Mouse (Mus musculus): ENCODE measurements around the gene Zfp566. TPM values are rescaled to one million over a fixed set of nuclear protein-coding genes. Genes with fewer than 3 reads are reported as not detected.
A peak's percentile ranks its signal among the peaks of the same experiment; 100 is the strongest.

The Zfp566 gene
- total RNA-seq, 2 experiments from 2014 or later: 1.8 to 2.8 TPM

DNA sequence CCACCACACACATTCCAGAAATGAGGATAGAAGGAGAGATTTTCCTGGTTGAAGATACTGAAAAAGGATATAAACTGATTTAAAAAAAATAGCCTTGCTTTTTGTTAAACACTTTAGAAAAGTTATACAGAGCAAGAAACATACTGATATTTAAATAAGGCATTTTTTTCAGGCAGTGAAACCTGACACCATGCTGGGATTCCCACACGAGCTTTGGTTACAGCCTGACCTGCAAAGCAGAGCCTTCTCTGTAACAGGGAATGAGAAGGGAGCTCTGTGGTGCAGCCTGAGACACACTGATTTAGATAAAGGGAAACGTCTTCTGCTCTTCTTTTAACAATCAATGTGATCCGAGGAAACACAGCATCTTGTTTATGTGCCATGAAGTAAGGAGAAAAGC, 36.7 kb downstream of the Zfp566 start:
- no peak for DNase-seq

- peak; percentile 93 to 95 for DNase-seq
Observed at GRCm38 (mm10) chr7:30050882-30051548, 39.3 kb downstream of the Zfp566 start, which contains the start of gene Zfp14. TSS of gene Zfp14 (minus strand) at chr7:30051380.

DNA sequence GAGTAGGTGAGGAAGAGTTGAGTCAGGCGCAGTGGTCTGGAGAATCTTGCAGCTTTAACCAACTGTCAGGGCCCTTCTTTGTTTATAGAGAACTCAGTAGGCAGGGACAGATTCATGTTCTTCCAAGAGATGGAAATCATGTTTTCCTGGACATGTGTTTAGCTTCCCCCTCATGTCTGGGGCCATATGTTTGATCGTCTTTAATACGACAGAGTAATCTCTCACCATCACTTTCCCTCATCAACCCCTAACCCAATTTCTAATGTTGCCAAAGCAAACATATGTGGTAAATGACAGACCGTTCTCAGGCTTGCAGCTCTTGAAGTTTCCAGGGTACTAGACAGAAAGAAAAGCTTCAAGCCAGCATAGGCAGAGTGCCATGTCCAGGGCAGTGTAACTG, 42.2 kb downstream of the Zfp566 start:
- no peak for DNase-seq

- DNase-seq: no peak
Observed at GRCm38 (mm10) chr7:30044354-30044753, 46.0 kb downstream of the Zfp566 start.

- DNase-seq: no peak
Observed at GRCm38 (mm10) chr7:30034331-30034730, 56.0 kb downstream of the Zfp566 start.

DNA sequence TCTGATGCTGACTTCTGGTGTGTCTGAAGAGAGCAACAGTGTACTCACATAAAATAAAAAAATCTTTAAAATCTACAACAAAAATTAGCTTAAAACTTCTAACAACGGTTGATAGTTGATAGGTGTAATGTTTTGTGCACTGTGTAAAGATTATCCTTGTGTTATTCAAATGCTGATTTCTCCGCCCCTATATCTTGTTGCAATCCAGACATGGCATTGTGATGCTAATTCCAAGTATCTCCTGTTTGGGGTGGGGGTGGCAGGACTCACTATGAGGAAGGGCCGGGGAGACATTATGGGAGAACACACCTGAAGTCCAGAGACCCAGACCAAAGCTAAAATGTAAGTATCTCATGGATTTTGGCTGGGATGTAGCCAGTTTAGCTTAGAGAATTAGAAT, 58.9 kb downstream of the Zfp566 start:
- DNase-seq: no peak

- peak in 1 of 2 experiments; percentile 31 for DNase-seq
Observed at GRCm38 (mm10) chr7:30030677-30031076, 59.6 kb downstream of the Zfp566 start.

GRCm38 (mm10) chr7:30028572-30028971, 61.8 kb downstream of the Zfp566 start:
- no peak for DNase-seq

Small RNA genes lying within 50 kb of the gene (microRNA-seq; reads per million reads assigned to microRNA genes)
- not detected for gene Gm23368

Other genes starting within 250 kb of the Zfp566 start
- 1 to 10 TPM; 1.3 to 1.4 TPM for gene Zfp940, start 236.9 kb downstream of the Zfp566 start, total RNA-seq (2021)
- gene Zfp420, start 230.5 kb downstream of the Zfp566 start, total RNA-seq (2021): 1 to 10 TPM; 5.0 to 6.3 TPM
- gene Zfp27, start 184.0 kb downstream of the Zfp566 start, total RNA-seq (2021): 10 to 100 TPM in 1 of 2 experiments, 1 to 10 TPM in 1; 8.5 to 11.2 TPM
- gene Zfp383, start 182.3 kb downstream of the Zfp566 start, total RNA-seq (2021): 1 to 10 TPM; 6.5 TPM
- 1 to 10 TPM; 8.2 to 9.2 TPM for gene Zfp74, start 136.4 kb downstream of the Zfp566 start, total RNA-seq (2021)
- gene Zfp568, start 106.6 kb downstream of the Zfp566 start, total RNA-seq (2021): 10 to 100 TPM; 12.4 to 13.8 TPM
- gene Zfp14, start 39.1 kb downstream of the Zfp566 start, total RNA-seq (2021): 1 to 10 TPM; 3.0 to 3.1 TPM
- 1 to 10 TPM; 1.7 to 2.0 TPM for gene Zfp82, start 17.6 kb downstream of the Zfp566 start, total RNA-seq (2021)
- gene Gm26920, start 117 bp downstream of the Zfp566 start, total RNA-seq (2021): not detected
- gene Zfp260, start 4.2 kb upstream of the Zfp566 start, total RNA-seq (2021): 10 to 100 TPM; 35.3 to 41.5 TPM
- 1 to 10 TPM; 4.2 to 5.5 TPM for gene Zfp382, start 31.4 kb upstream of the Zfp566 start, total RNA-seq (2021)
- 10 to 100 TPM; 46.2 to 57.2 TPM for gene Zfp146, start 79.2 kb upstream of the Zfp566 start, total RNA-seq (2021)
- 100 to 1,000 TPM; 329 to 440 TPM for gene Cox7a1, start 93.6 kb upstream of the Zfp566 start, total RNA-seq (2021)
- gene Capns1, start 108.3 kb upstream of the Zfp566 start, total RNA-seq (2021): 100 to 1,000 TPM; 587 to 633 TPM
- 10 to 100 TPM; 69.4 to 76.1 TPM for gene Polr2i, start 141.4 kb upstream of the Zfp566 start, total RNA-seq (2021)
- gene Tbcb, start 141.7 kb upstream of the Zfp566 start, total RNA-seq (2021): 10 to 100 TPM; 98.7 to 99.8 TPM
- gene Ovol3, start 145.2 kb upstream of the Zfp566 start, total RNA-seq (2021): not detected
- under 1 TPM; 0.46 to 0.56 TPM for gene Thap8, start 189.6 kb upstream of the Zfp566 start, total RNA-seq (2021)
- gene Wdr62, start 189.9 kb upstream of the Zfp566 start, total RNA-seq (2021): 1 to 10 TPM; 4.6 to 5.7 TPM
- 10 to 100 TPM; 16.6 to 18.3 TPM for gene Clip3, start 201.2 kb upstream of the Zfp566 start, total RNA-seq (2021)
- gene Alkbh6, start 218.2 kb upstream of the Zfp566 start, total RNA-seq (2021): 10 to 100 TPM; 56.9 to 81.3 TPM
- gene Syne4, start 224.3 kb upstream of the Zfp566 start, total RNA-seq (2021): 10 to 100 TPM; 21.8 to 49.1 TPM
- 1 to 10 TPM in 1 of 2 experiments, under 1 TPM in 1; 0.93 to 1.3 TPM for gene E130208F15Rik, start 231.2 kb upstream of the Zfp566 start, total RNA-seq (2021)
- gene Sdhaf1, start 233.4 kb upstream of the Zfp566 start, total RNA-seq (2021): 10 to 100 TPM; 13.2 to 16.0 TPM